ENCODE assay signal across 19 mouse cellular contexts in genomic region chr6:51085547-51085946, GRCm38 (mm10).
DNase-seq lines count a peak whose midpoint lies in the region; ATAC-seq lines count a peak whose summit lies in the region.
"Had no signal": no experiment of that assay in that cellular context is flagged by ENCODE, and none has a peak within 500 bp of the region (broad histone marks: within the 10 kb centered on the region; RNA-seq: fewer than 3 reads in every experiment).

No protein-coding gene starts in this region.

- no peak for ATAC-seq in hindbrain, embryonic 13.5 days (ENCODE audit: low FRiP score)
- no peak for ATAC-seq in embryonic facial prominence, embryonic 13.5 days (ENCODE audit: insufficient number of reproducible peaks, insufficient read depth, low FRiP score, low TSS enrichment, low read depth)
- ATAC-seq: CD4-positive, CD25-positive, alpha-beta regulatory T cell, adult 4 months had no signal

- no peak overlapping the region for H3K9ac ChIP-seq in hindbrain, embryonic 13.5 days
- H3K9ac ChIP-seq in embryonic facial prominence, embryonic 13.5 days, result no peak overlapping the region
- H3K9ac ChIP-seq: embryonic facial prominence, embryonic 15.5 days; heart, embryonic 13.5 days; liver, embryonic 13.5 days; neural tube, embryonic 12.5 days had no signal

- peak overlapping the region; percentile 42 for H3K27ac ChIP-seq in hindbrain, embryonic 10.5 days
- no peak overlapping the region for H3K27ac ChIP-seq in hindbrain, embryonic 13.5 days
- H3K27ac ChIP-seq in embryonic facial prominence, embryonic 10.5 days (replicated peaks), result peak overlapping the region; percentile 82
- 0 out of 2 replicates have a peak overlapping the region, but pooled peaks have one; percentile 2 for H3K27ac ChIP-seq in embryonic facial prominence, embryonic 13.5 days
- H3K27ac ChIP-seq: heart, embryonic 13.5 days; liver, embryonic 13.5 days; neural tube, embryonic 12.5 days had no signal

- H3K4me2 ChIP-seq in hindbrain, embryonic 13.5 days, result no peak overlapping the region
- H3K4me2 ChIP-seq in embryonic facial prominence, embryonic 13.5 days, result no peak overlapping the region
- H3K4me2 ChIP-seq: embryonic facial prominence, embryonic 15.5 days; heart, embryonic 13.5 days; liver, embryonic 13.5 days; neural tube, embryonic 12.5 days had no signal

- no peaks in the 10 kb centered on the region for H3K36me3 ChIP-seq in hindbrain, embryonic 10.5 days
- H3K36me3 ChIP-seq in hindbrain, embryonic 13.5 days, result no peaks in the 10 kb centered on the region
- H3K36me3 ChIP-seq in embryonic facial prominence, embryonic 10.5 days (replicated peaks), result no peaks in the 10 kb centered on the region
- H3K36me3 ChIP-seq in embryonic facial prominence, embryonic 13.5 days, result no peaks in the 10 kb centered on the region
- H3K36me3 ChIP-seq: embryonic facial prominence, embryonic 15.5 days; G1E; heart, embryonic 13.5 days; liver, embryonic 13.5 days; neural tube, embryonic 12.5 days had no signal

- peaks cover 15% of the 10 kb centered on the region; the same call in 1 of the 2 replicates for H3K4me1 ChIP-seq in hindbrain, embryonic 10.5 days (replicated peaks)
- H3K4me1 ChIP-seq in hindbrain, embryonic 13.5 days (replicated peaks), result peaks cover 5% of the 10 kb centered on the region
- H3K4me1 ChIP-seq in embryonic facial prominence, embryonic 10.5 days, result peaks cover 36% of the 10 kb centered on the region
- peaks cover 31% of the 10 kb centered on the region for H3K4me1 ChIP-seq in embryonic facial prominence, embryonic 13.5 days
- H3K4me1 ChIP-seq: megakaryocyte, embryonic 14.5 days; neural tube, embryonic 12.5 days had no signal

- intact Hi-C loops in left cerebral cortex, postnatal 4 days (cut with DNase I), result no loop called here
- intact Hi-C loops in left cerebral cortex, postnatal 10 days (cut with DNase I), result no loop called here

- peaks cover 5% of the 10 kb centered on the region for H3K27me3 ChIP-seq in hindbrain, embryonic 10.5 days (ENCODE audit: insufficient read depth, poor library complexity, severe bottlenecking)
- H3K27me3 ChIP-seq in hindbrain, embryonic 13.5 days, result no peaks in the 10 kb centered on the region
- no peaks in the 10 kb centered on the region for H3K27me3 ChIP-seq in embryonic facial prominence, embryonic 10.5 days (replicated peaks; ENCODE audit: low read depth, poor library complexity, severe bottlenecking)
- no peaks in the 10 kb centered on the region for H3K27me3 ChIP-seq in embryonic facial prominence, embryonic 13.5 days
- H3K27me3 ChIP-seq: embryonic facial prominence, embryonic 15.5 days; heart, embryonic 13.5 days; liver, embryonic 13.5 days; neural tube, embryonic 12.5 days had no signal

- DNase-seq in hindbrain, embryonic 10.5 days (ENCODE audit: low spot score), result no peak
- DNase-seq in left cerebral cortex, postnatal 4 days, result peak; percentile 18
- DNase-seq in left cerebral cortex, postnatal 10 days (ENCODE audit: extremely low spot score in 1 of 2, low spot score in 2 of 2), result no peak
- no peak for DNase-seq in embryonic facial prominence, embryonic 10.5 days (ENCODE audit: low spot score)
- DNase-seq in c-Kit-positive CD71-positive TER-119-positive erythroid progenitor cells, embryonic 14.5 days (ENCODE audit: low spot score), result no peak
- DNase-seq: cerebellum, postnatal 25 days; heart, postnatal 4 days; kidney, postnatal 36 days; liver, embryonic 13.5 days; right cerebral cortex, postnatal 14 days; thymus, postnatal 14 days had no signal

- 49% methylated on average over 2 of the region's 2 CpGs for WGBS in hindbrain, embryonic 10.5 days
- 59% methylated on average over 2 of the region's 2 CpGs for WGBS in hindbrain, embryonic 13.5 days
- 52% methylated on average over 2 of the region's 2 CpGs for WGBS in embryonic facial prominence, embryonic 10.5 days
- 46% methylated on average over 2 of the region's 2 CpGs for WGBS in embryonic facial prominence, embryonic 13.5 days

- H3K4me3 ChIP-seq in hindbrain, embryonic 10.5 days, result no peak overlapping the region
- H3K4me3 ChIP-seq in hindbrain, embryonic 13.5 days, result no peak overlapping the region
- H3K4me3 ChIP-seq in embryonic facial prominence, embryonic 10.5 days, result no peak overlapping the region
- no peak overlapping the region for H3K4me3 ChIP-seq in embryonic facial prominence, embryonic 13.5 days
- H3K4me3 ChIP-seq: embryonic facial prominence, embryonic 15.5 days; heart, embryonic 13.5 days; liver, embryonic 13.5 days; megakaryocyte, embryonic 14.5 days; neural tube, embryonic 12.5 days had no signal

- no peaks in the 10 kb centered on the region for H3K9me3 ChIP-seq in hindbrain, embryonic 10.5 days
- no peaks in the 10 kb centered on the region for H3K9me3 ChIP-seq in hindbrain, embryonic 13.5 days
- no peaks in the 10 kb centered on the region for H3K9me3 ChIP-seq in embryonic facial prominence, embryonic 10.5 days
- H3K9me3 ChIP-seq in embryonic facial prominence, embryonic 13.5 days, result no peaks in the 10 kb centered on the region
- H3K9me3 ChIP-seq: embryonic facial prominence, embryonic 15.5 days; G1E; heart, embryonic 13.5 days; liver, embryonic 13.5 days; megakaryocyte, embryonic 14.5 days; neural tube, embryonic 12.5 days had no signal
